Mouse (Mus musculus): Measurements from ENCODE around the gene Tbc1d8b.

DNA sequence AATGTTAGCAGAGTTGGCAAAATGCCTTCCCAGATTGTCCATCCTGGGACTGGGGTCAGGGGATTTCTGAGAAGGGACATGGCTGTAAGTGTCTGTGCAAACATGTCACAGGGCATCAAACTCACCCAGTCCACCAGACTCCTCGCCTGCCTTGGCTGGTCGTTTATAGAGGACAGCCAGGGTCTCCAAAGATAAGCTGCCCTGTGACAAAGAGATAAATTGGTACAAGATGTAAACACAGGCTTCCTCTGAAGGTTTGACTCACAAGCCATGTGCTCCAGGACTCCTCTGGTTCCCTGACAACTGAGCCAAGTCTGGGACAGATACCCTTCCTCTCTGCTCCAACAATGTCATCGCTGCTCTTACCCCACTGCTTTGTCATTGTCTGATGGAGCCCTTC is 96.2 kb downstream of the Tbc1d8b start:
- TF ChIP-seq TBP (conservative IDR thresholded peaks at IDR 0.05; ENCODE audit: low read depth, low read length), result no peak
- no peak for TF ChIP-seq JUND (conservative IDR thresholded peaks at IDR 0.05; ENCODE audit: low read depth, low read length)
